In the genomic region with DNA sequence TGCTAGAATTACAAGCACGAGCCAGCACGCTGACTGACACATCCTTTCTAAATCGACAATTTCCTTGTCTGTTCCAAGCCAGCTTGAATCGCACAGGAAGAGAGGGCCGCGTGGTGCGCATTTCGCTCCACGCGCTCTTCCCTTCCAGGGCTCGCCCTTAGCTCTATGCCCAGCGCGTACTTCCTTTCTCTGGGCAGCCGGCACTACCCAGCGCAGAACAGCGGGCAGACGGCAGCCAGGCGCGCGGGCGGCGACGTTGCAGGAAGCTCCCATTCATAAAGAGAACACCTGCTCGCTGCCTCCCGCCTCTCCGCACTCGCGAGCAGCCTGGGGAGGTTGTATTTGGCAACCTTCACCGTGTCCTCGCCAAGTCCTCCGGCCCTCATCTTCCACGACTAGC, we compare ENCODE assay signal across 8 mouse cellular contexts. TPM values are rescaled to one million over a fixed set of nuclear protein-coding genes. Genes with fewer than 3 reads are reported as not detected.
DNase-seq lines count a peak whose midpoint lies in the region; ATAC-seq and TF ChIP-seq lines count a peak whose summit lies in the region.

No protein-coding gene starts in this region.

- no peaks in the 10 kb centered on the region for H3K36me3 ChIP-seq in kidney, postnatal 0 days (ENCODE audit: insufficient read depth, low read length)
- H3K36me3 ChIP-seq in forebrain, embryonic 10.5 days (replicated peaks) = no peaks in the 10 kb centered on the region
- H3K36me3 ChIP-seq in midbrain, embryonic 15.5 days (replicated peaks) = no peaks in the 10 kb centered on the region

- DNase-seq in kidney, postnatal 0 days (ENCODE audit: low spot score) = peak; percentile 12
- DNase-seq in kidney, adult 11 months = no peak
- DNase-seq in brain, embryonic 14.5 days (ENCODE audit: low read depth) = peak; percentile 90
- DNase-seq in forebrain, embryonic 10.5 days (ENCODE audit: extremely low spot score, low spot score) = peak; percentile 35
- peak; percentile 66 to 70 for DNase-seq in layer of hippocampus, postnatal 10 days (ENCODE audit: low spot score in 2 of 2)
- DNase-seq in thymus, postnatal 36 days = peak; percentile 22 to 35
- no peak for DNase-seq in ovary, adult 18-20 months (ENCODE audit: low spot score)

- peak overlapping the region; percentile 80 for H3K4me2 ChIP-seq in kidney, postnatal 0 days (ENCODE audit: low read length)
- H3K4me2 ChIP-seq in midbrain, embryonic 15.5 days = peak overlapping the region; percentile 85

- ATAC-seq in kidney, postnatal 0 days (replicated peaks; ENCODE audit: low FRiP score, low read depth) = no peak
- ATAC-seq in midbrain, embryonic 15.5 days (replicated peaks) = peak; percentile 59

- no peak for TF ChIP-seq CTCF in kidney, postnatal 0 days (IDR thresholded peaks at IDR 0.05; ENCODE audit: low read depth)
- no peak for TF ChIP-seq CTCF in brain, embryonic 14.5 days (IDR thresholded peaks at IDR 0.05; ENCODE audit: borderline replicate concordance, extremely low read depth, insufficient read depth, insufficient read length)

- WGBS in kidney, postnatal 0 days = 1% methylated on average over 32 of the region's 32 CpGs
- under 1% methylated on average over 32 of the region's 32 CpGs for WGBS in forebrain, embryonic 10.5 days
- 0% methylated on average over 32 of the region's 32 CpGs for WGBS in midbrain, embryonic 15.5 days

- peaks cover 31% of the 10 kb centered on the region for H3K27me3 ChIP-seq in kidney, postnatal 0 days (ENCODE audit: insufficient read depth, low read length)
- H3K27me3 ChIP-seq in forebrain, embryonic 10.5 days (ENCODE audit: poor library complexity, severe bottlenecking) = peaks cover 78% of the 10 kb centered on the region
- peaks cover 10% of the 10 kb centered on the region; the same call in 1 of the 2 replicates for H3K27me3 ChIP-seq in midbrain, embryonic 15.5 days (replicated peaks)

- no peaks in the 10 kb centered on the region for H3K9me3 ChIP-seq in kidney, postnatal 0 days (replicated peaks; ENCODE audit: low read length)
- H3K9me3 ChIP-seq in forebrain, embryonic 10.5 days = no peaks in the 10 kb centered on the region
- H3K9me3 ChIP-seq in midbrain, embryonic 15.5 days = no peaks in the 10 kb centered on the region

- peak overlapping the region; percentile 50 for H3K4me3 ChIP-seq in kidney, postnatal 0 days (replicated peaks; ENCODE audit: low read depth, low read length)
- peak overlapping the region; percentile 71 for H3K4me3 ChIP-seq in forebrain, embryonic 10.5 days
- peak overlapping the region; percentile 75 for H3K4me3 ChIP-seq in midbrain, embryonic 15.5 days

- H3K4me1 ChIP-seq in kidney, postnatal 0 days (replicated peaks; ENCODE audit: insufficient read depth, low read length) = peaks cover 17% of the 10 kb centered on the region
- H3K4me1 ChIP-seq in forebrain, embryonic 10.5 days = peaks cover 37% of the 10 kb centered on the region
- H3K4me1 ChIP-seq in midbrain, embryonic 15.5 days = peaks cover 46% of the 10 kb centered on the region

- no peak overlapping the region for H3K27ac ChIP-seq in kidney, postnatal 0 days
- peak overlapping the region; percentile 72 for H3K27ac ChIP-seq in forebrain, embryonic 10.5 days
- peak overlapping the region; percentile 96 for H3K27ac ChIP-seq in midbrain, embryonic 15.5 days

- 0 out of 2 replicates have a peak, but pooled peaks have one; percentile 14 for TF ChIP-seq POLR2A in brain, embryonic 14.5 days (IDR thresholded peaks at IDR 0.05; ENCODE audit: borderline replicate concordance, extremely low read depth, insufficient read depth, insufficient read length, poor library complexity, severe bottlenecking)

- no peak overlapping the region for H3K9ac ChIP-seq in kidney, postnatal 0 days (ENCODE audit: low read depth, low read length)
- peak overlapping the region; percentile 54 for H3K9ac ChIP-seq in midbrain, embryonic 15.5 days

RNA-seq across cellular contexts. Expression of a gene that starts 0.7 kb away (rescaled TPM):
- polyA plus RNA-seq in kidney, postnatal 0 days (2015; fragmentation: Nextera tagmentation; extraction: Ambion mirVana) = 0.04 TPM in 2 replicates
- 41.7 and 81.6 TPM in 2 replicates for polyA plus RNA-seq in brain, embryonic 14.5 days (2012; rRNA removed)
- polyA plus RNA-seq in forebrain, embryonic 10.5 days (2016; fragmentation: Nextera tagmentation; extraction: Ambion mirVana) = 0.18 and 0.35 TPM in 2 replicates
- 10 to 100 TPM; 49.8 to 53.1 TPM for total RNA-seq in layer of hippocampus, postnatal 10 days (2021)
- polyA plus RNA-seq in midbrain, embryonic 15.5 days (2015; fragmentation: Nextera tagmentation; extraction: Ambion mirVana) = 29.2 and 30.8 TPM in 2 replicates

RNA-seq across cellular contexts. Expression of a gene that starts 40.6 kb away (rescaled TPM):
- 4.8 and 5.2 TPM in 2 replicates for polyA plus RNA-seq in kidney, postnatal 0 days (2015; fragmentation: Nextera tagmentation; extraction: Ambion mirVana)
- polyA plus RNA-seq in brain, embryonic 14.5 days (2012; rRNA removed) = 0.49 and 0.64 TPM in 2 replicates
- 1.8 and 2.3 TPM in 2 replicates for polyA plus RNA-seq in forebrain, embryonic 10.5 days (2016; fragmentation: Nextera tagmentation; extraction: Ambion mirVana)
- under 1 TPM; 0.25 to 0.37 TPM for total RNA-seq in layer of hippocampus, postnatal 10 days (2021)
- polyA plus RNA-seq in midbrain, embryonic 15.5 days (2015; fragmentation: Nextera tagmentation; extraction: Ambion mirVana) = 0.17 and 0.37 TPM in 2 replicates

Comparison
In these comparisons a context has a peak if more than half of its experiments do, and no peak if none do; other contexts are left out.
1. DNase-seq: peak in kidney, postnatal 0 days (single experiment), brain, embryonic 14.5 days (single experiment), forebrain, embryonic 10.5 days (single experiment), layer of hippocampus, postnatal 10 days (2 of 2) and thymus, postnatal 36 days (2 of 2); none in kidney, adult 11 months (single experiment) and ovary, adult 18-20 months (single experiment).
2. RNA of a gene that starts 0.7 kb away (polyA plus RNA-seq): 41.7 to 81.6 TPM in brain, embryonic 14.5 days and 29.2 to 30.8 TPM in midbrain, embryonic 15.5 days; 0.18 to 0.35 TPM in forebrain, embryonic 10.5 days and 0.04 TPM in kidney, postnatal 0 days; every median in the first group is over 10 times any median in the second.
3. Peak in every context shown above with its lines, with median percentiles within 50 percentile points of each other: H3K4me3 ChIP-seq.